Mouse (Mus musculus) cortical plate, adult 2 months (tissue): ENCODE measurements around the gene Eya3.

Experiments
- CTCF ChIP-seq: fragments of 200-500 bp; IDR thresholded peaks from 2 replicates; pipeline ENCODE4 v1.5.1; 2011; ENCODE audit warnings: mild to moderate bottlenecking, control low read depth, low read length; ENCODE audit not compliant: insufficient read depth; ENCODE audit errors: extremely low read depth
- POLR2A ChIP-seq: fragments of 200-500 bp; IDR thresholded peaks from 2 replicates; pipeline ENCODE4 v1.6.1; 2011; ENCODE audit warnings: mild to moderate bottlenecking, low read length, control low read depth; ENCODE audit not compliant: insufficient read depth; ENCODE audit errors: extremely low read depth

DNA sequence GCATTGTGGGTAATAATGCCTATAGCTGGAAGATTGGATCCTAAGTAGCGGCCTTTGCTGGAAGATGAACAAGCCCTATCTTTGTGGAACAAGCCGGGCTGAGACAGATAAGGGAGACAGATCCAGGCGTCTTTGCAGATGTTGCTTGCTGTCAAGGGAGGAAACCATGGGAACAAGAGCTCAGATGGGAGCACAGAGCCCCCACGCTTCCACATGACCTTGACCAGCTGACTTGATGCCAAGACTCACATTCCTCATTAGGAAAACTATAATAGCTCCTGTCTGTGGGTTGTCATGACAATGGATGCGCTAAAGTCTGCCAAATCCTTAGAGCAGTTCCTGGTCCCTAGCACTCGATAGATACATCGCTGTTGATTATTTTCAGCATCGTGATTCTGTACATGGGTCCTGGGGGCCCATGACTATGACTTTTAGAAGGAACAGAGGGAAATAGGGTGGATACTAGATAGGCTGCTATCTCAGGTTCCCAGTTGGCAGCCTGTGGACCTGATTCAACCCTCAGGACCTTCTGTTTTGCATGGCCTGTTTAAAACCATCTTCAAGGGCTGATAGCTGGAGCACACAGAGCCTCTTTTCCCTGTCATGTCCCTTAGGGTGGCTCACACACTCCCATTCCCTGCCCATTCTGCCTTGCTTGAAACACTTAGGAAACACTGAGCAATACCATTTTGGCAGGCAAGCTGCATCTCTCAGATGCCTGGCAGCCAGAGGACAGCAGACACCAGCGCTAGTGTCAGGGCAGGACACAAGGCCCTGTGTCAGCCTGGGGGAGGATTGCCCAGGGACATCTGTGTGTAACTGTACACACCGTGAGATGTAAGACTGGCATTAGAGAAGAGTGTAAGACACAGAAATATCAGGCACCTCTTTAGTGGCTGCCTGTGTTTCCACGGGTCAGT lies 105.5 kb downstream of the Eya3 start:
- TF ChIP-seq POLR2A, result no peak
- TF ChIP-seq CTCF, result no peak
